Mouse (Mus musculus): ENCODE data around the gene Mtpn. TPM values are rescaled to one million over a fixed set of nuclear protein-coding genes. Genes with fewer than 3 reads are reported as not detected.

Mtpn gene
- total and polyA plus RNA-seq, 3 experiments, result 13.2 to 47.1 (median 42.9) TPM

DNA sequence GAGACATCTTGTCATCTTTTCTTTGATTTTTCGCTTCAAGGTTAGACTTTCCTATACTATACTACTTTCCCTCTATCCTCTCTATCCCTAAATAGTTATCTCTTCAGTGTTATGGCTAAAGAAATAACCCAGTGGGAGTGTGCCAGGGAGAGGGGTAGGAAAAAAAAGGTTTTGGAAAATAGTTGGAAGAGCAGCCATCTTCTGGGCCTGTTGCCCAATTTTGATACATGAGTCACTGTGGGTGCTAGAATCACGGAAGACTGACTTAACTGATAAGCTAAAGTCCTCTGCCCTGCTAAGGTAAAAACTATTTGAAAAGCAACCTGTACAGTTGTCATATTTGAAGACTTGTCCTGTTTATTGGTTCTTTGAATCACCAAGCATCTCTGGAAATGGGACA is 36.8 kb downstream of the Mtpn start:
- DNase-seq, result no peak
- Histone ChIP-seq H3K9ac (ENCODE audit: low read depth, low read length) (no peak overlapping the region), H3K27me3 (ENCODE audit: control insufficient read depth, insufficient read depth, low read length) (no peaks in the 10 kb centered on the region), H3K27ac (no peak overlapping the region), H3K4me1 (ENCODE audit: control insufficient read depth, insufficient read depth, low read length) (no peaks in the 10 kb centered on the region), H3K36me3 (ENCODE audit: control insufficient read depth, insufficient read depth, low read length) (no peaks in the 10 kb centered on the region), H3K4me3 (no peak overlapping the region), H3K79me2 (replicated peaks; ENCODE audit: control insufficient read depth, insufficient read depth, low read length) (no peaks in the 10 kb centered on the region)
- intact Hi-C loops (cut with DNase I), result no loop called here
- TF ChIP-seq POLR2A (IDR thresholded peaks at IDR 0.05; ENCODE audit: insufficient read depth, low read depth, low read length) (no peak), EP300 (IDR thresholded peaks at IDR 0.05; ENCODE audit: insufficient read depth, low read depth, low read length) (no peak)
- 65% methylated on average over 2 of the region's 2 CpGs for WGBS

- TF ChIP-seq CTCF (IDR thresholded peaks at IDR 0.05), result no peak
- no peak for TF ChIP-seq POLR2A (IDR thresholded peaks at IDR 0.05; ENCODE audit: insufficient read depth, low read depth, low read length)
- no peak for TF ChIP-seq EP300 (IDR thresholded peaks at IDR 0.05; ENCODE audit: insufficient read depth, low read depth, low read length)
- H3K27ac ChIP-seq, result no peak overlapping the region
- H3K4me1 ChIP-seq (ENCODE audit: control insufficient read depth, insufficient read depth, low read length), result no peaks in the 10 kb centered on the region
- DNase-seq, result no peak
- H3K4me3 ChIP-seq, result no peak overlapping the region
- WGBS, result 93% methylated on average over 5 of the region's 5 CpGs
- no peaks in the 10 kb centered on the region for H3K79me2 ChIP-seq (replicated peaks; ENCODE audit: control insufficient read depth, insufficient read depth, low read length)
- H3K27me3 ChIP-seq (ENCODE audit: control insufficient read depth, insufficient read depth, low read length), result no peaks in the 10 kb centered on the region
- H3K9ac ChIP-seq (ENCODE audit: low read depth, low read length), result no peak overlapping the region
- H3K36me3 ChIP-seq (ENCODE audit: control insufficient read depth, insufficient read depth, low read length), result no peaks in the 10 kb centered on the region
- intact Hi-C loops (cut with DNase I), result no loop called here
Measured at GRCm38 (mm10) chr6:35499978-35500667, 39.6 kb downstream of the Mtpn start.

- intact Hi-C loops (cut with DNase I), result no loop called here
- 90% methylated on average over 4 of the region's 4 CpGs for WGBS
- no peak for DNase-seq
Measured at GRCm38 (mm10) chr6:35497406-35497805, 42.3 kb downstream of the Mtpn start.

DNA sequence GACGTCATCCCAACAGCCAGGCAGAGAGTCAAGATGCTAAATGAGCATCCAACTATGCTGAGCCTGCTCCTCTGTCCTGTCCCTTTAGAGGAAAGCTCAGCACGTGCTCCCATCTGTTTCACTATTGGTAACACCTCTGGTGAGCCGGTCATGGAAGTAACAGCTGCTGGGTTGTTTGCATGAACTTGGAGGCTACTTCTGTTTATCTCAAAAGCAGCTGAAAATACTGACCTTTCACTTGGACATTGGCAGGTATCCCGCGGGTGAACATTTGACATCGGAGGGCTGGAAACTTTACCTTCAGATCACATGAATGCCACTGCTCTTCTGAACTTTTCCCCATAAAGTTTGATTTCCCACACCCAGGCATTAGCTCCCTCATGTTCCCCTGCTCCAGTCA is 45.8 kb downstream of the Mtpn start:
- 74% methylated on average over 6 of the region's 6 CpGs for WGBS
- Histone ChIP-seq H3K9ac (ENCODE audit: low read depth, low read length) (no peak overlapping the region), H3K4me1 (ENCODE audit: control insufficient read depth, insufficient read depth, low read length) (no peaks in the 10 kb centered on the region), H3K4me3 (no peak overlapping the region), H3K79me2 (replicated peaks; ENCODE audit: control insufficient read depth, insufficient read depth, low read length) (no peaks in the 10 kb centered on the region), H3K27ac (no peak overlapping the region), H3K36me3 (ENCODE audit: control insufficient read depth, insufficient read depth, low read length) (no peaks in the 10 kb centered on the region), H3K27me3 (ENCODE audit: control insufficient read depth, insufficient read depth, low read length) (no peaks in the 10 kb centered on the region)
- DNase-seq, result no peak
- TF ChIP-seq CTCF (IDR thresholded peaks at IDR 0.05) (no peak), POLR2A (IDR thresholded peaks at IDR 0.05; ENCODE audit: insufficient read depth, low read depth, low read length) (no peak), EP300 (IDR thresholded peaks at IDR 0.05; ENCODE audit: insufficient read depth, low read depth, low read length) (no peak)
- intact Hi-C loops (cut with DNase I), result no loop called here

More at GRCm38 (mm10) chr6:35497406-35497805, 42.3 kb downstream of the Mtpn start:
- H3K4me1 ChIP-seq (ENCODE audit: control insufficient read depth, insufficient read depth, low read length), result no peaks in the 10 kb centered on the region
- no peak overlapping the region for H3K9ac ChIP-seq (ENCODE audit: low read depth, low read length)
- no peaks in the 10 kb centered on the region for H3K36me3 ChIP-seq (ENCODE audit: control insufficient read depth, insufficient read depth, low read length)
- no peaks in the 10 kb centered on the region for H3K27me3 ChIP-seq (ENCODE audit: control insufficient read depth, insufficient read depth, low read length)
- H3K4me3 ChIP-seq, result no peak overlapping the region
- H3K79me2 ChIP-seq (replicated peaks; ENCODE audit: control insufficient read depth, insufficient read depth, low read length), result no peaks in the 10 kb centered on the region
- TF ChIP-seq EP300 (IDR thresholded peaks at IDR 0.05; ENCODE audit: insufficient read depth, low read depth, low read length), result no peak
- no peak for TF ChIP-seq CTCF (IDR thresholded peaks at IDR 0.05)
- no peak for TF ChIP-seq POLR2A (IDR thresholded peaks at IDR 0.05; ENCODE audit: insufficient read depth, low read depth, low read length)
- no peak overlapping the region for H3K27ac ChIP-seq

DNA sequence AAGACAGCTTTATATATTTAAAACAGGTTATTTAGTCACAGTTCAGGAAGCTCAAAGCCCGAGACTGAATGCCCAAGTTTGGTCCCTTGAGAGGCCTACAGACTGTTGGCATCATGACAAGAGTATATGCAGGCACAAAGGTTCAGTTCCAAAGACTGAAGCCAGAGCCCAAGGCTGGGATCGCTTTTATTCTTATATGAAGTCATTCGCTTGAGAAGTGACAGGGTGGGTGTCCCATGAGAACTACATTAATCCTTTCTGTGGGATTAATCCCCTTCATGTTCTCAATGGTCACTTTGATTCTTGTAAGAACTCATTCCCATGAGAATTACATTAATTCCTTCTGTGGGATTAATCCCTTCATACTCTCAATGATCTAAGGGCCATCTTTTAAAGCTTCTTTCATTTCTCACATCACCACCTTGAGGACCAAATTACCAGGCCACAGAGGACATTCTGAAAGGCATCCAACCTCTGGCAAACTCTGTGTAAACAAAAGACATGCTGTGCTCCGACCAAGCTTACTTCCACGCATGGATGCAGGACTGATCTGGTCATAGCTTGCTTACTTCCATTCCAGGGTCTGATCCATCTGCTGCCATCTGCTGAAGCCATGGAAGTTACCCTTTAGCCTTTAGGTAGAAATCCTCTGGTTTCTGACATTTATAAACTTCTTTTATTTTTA is 59.9 kb downstream of the Mtpn start:
- WGBS, result 64% methylated on average over 5 of the region's 5 CpGs
- no peaks in the 10 kb centered on the region for H3K36me3 ChIP-seq (ENCODE audit: control insufficient read depth, insufficient read depth, low read length)
- H3K79me2 ChIP-seq (replicated peaks; ENCODE audit: control insufficient read depth, insufficient read depth, low read length), result no peaks in the 10 kb centered on the region
- H3K27me3 ChIP-seq (ENCODE audit: control insufficient read depth, insufficient read depth, low read length), result no peaks in the 10 kb centered on the region
- no peak overlapping the region for H3K9ac ChIP-seq (ENCODE audit: low read depth, low read length)
- intact Hi-C loops (cut with DNase I), result no loop called here
- no peak for DNase-seq
- H3K4me3 ChIP-seq, result no peak overlapping the region
- H3K27ac ChIP-seq, result no peak overlapping the region
- TF ChIP-seq EP300 (IDR thresholded peaks at IDR 0.05; ENCODE audit: insufficient read depth, low read depth, low read length) (no peak), CTCF (IDR thresholded peaks at IDR 0.05) (no peak), POLR2A (IDR thresholded peaks at IDR 0.05; ENCODE audit: insufficient read depth, low read depth, low read length) (no peak)
- H3K4me1 ChIP-seq (ENCODE audit: control insufficient read depth, insufficient read depth, low read length), result no peaks in the 10 kb centered on the region

GRCm38 (mm10) chr6:35476830-35477229 is 62.9 kb downstream of the Mtpn start:
- H3K9ac ChIP-seq (ENCODE audit: low read depth, low read length), result no peak overlapping the region
- no peak overlapping the region for H3K4me3 ChIP-seq
- H3K4me1 ChIP-seq (ENCODE audit: control insufficient read depth, insufficient read depth, low read length), result no peaks in the 10 kb centered on the region
- H3K27me3 ChIP-seq (ENCODE audit: control insufficient read depth, insufficient read depth, low read length), result no peaks in the 10 kb centered on the region
- intact Hi-C loops (cut with DNase I), result no loop called here
- 47% methylated on average over 1 of the region's 1 CpGs for WGBS
- no peaks in the 10 kb centered on the region for H3K79me2 ChIP-seq (replicated peaks; ENCODE audit: control insufficient read depth, insufficient read depth, low read length)
- DNase-seq, result no peak
- no peak for TF ChIP-seq POLR2A (IDR thresholded peaks at IDR 0.05; ENCODE audit: insufficient read depth, low read depth, low read length)
- no peak overlapping the region for H3K27ac ChIP-seq
- no peaks in the 10 kb centered on the region for H3K36me3 ChIP-seq (ENCODE audit: control insufficient read depth, insufficient read depth, low read length)
